Mouse (Mus musculus) spleen, adult 2 months (tissue): ENCODE measurements around the gene Msrb3. TPM values are rescaled to one million over a fixed set of nuclear protein-coding genes. Genes with fewer than 3 reads are reported as not detected.

ENCODE experiments used
- DNase-seq, 2 experiments: peaks; one replicate each; pipeline versions ENCODE4 v3.0.0 to v3.0.0-alpha.2; 2012 to 2021; ENCODE audit warnings: low spot score in 2 of 2, low read depth in 1 of 2
- H3K27ac ChIP-seq: fragments of 200-500 bp; 2 replicates; pipeline ENCODE4 v1.5.1; 2012; ENCODE audit warnings: low read length, inconsistent platforms; ENCODE audit not compliant: insufficient read depth
- H3K27me3 ChIP-seq: fragments of 200-500 bp; 2 replicates; pipeline ENCODE4 v1.6.1; 2012; ENCODE audit warnings: mild to moderate bottlenecking, moderate library complexity, low read length, inconsistent platforms; ENCODE audit not compliant: control insufficient read depth, insufficient read depth
- H3K36me3 ChIP-seq: fragments of 200-500 bp; 2 replicates; pipeline ENCODE4 v1.6.1; 2012; ENCODE audit warnings: mild to moderate bottlenecking, low read length, inconsistent platforms; ENCODE audit not compliant: control insufficient read depth, insufficient read depth
- H3K4me1 ChIP-seq: fragments of 200-500 bp; 2 replicates; pipeline ENCODE4 v1.6.1; 2011; ENCODE audit warnings: inconsistent platforms; ENCODE audit not compliant: control insufficient read depth, insufficient read depth, insufficient read length
- H3K4me3 ChIP-seq: fragments of 200-500 bp; 2 replicates; pipeline ENCODE4 v1.5.1; 2011; ENCODE audit warnings: mild to moderate bottlenecking, inconsistent platforms; ENCODE audit not compliant: insufficient read depth, insufficient read length; ENCODE audit errors: extremely low read depth
- CTCF ChIP-seq: fragments of 200-500 bp; IDR thresholded peaks from 2 replicates; pipeline ENCODE4 v1.5.1; 2011; ENCODE audit warnings: mild to moderate bottlenecking, inconsistent platforms; ENCODE audit not compliant: insufficient read depth, insufficient read length, insufficient replicate concordance; ENCODE audit errors: extremely low read depth
- POLR2A ChIP-seq: fragments of 200-500 bp; IDR thresholded peaks from 2 replicates; pipeline ENCODE4 v1.6.1; 2011; ENCODE audit warnings: low read depth, low read length, inconsistent platforms
- WGBS: fragments of 180-500 bp; shearing (Covaris S2); methylation state at CpG from one replicate; pipeline ENCODE4 v1.1.7; 2018; 5-methylcytosine and 5-hydroxymethylcytosine counted together
- polyA plus RNA-seq: library from polyadenylated mRNA; depleted of rRNA; stranded (reverse); fragments of >200 nt; gene quantifications from 2 replicates; pipeline ENCODE4 v1.2.3, GENCODE M21; 2012

The Msrb3 gene
- polyA plus RNA-seq, 1 experiment, result 4.5 TPM

GRCm38 (mm10) chr10:120827761-120828160 lies 71.1 kb downstream of the Msrb3 start:
- Histone ChIP-seq H3K27me3 (no peaks in the 10 kb centered on the region), H3K4me1 (no peaks in the 10 kb centered on the region), H3K27ac (no peak overlapping the region), H3K36me3 (no peaks in the 10 kb centered on the region), H3K4me3 (no peak overlapping the region)
- no peak for DNase-seq
- TF ChIP-seq POLR2A (no peak), CTCF (no peak)
- 91% methylated on average over 12 of the region's 12 CpGs for WGBS

- Histone ChIP-seq H3K36me3 (no peaks in the 10 kb centered on the region), H3K27me3 (no peaks in the 10 kb centered on the region), H3K4me3 (no peak overlapping the region), H3K4me1 (no peaks in the 10 kb centered on the region), H3K27ac (no peak overlapping the region)
- DNase-seq, result no peak
- TF ChIP-seq POLR2A (no peak), CTCF (no peak)
- WGBS, result 59% methylated on average over 27 of the region's 27 CpGs
These were observed 71.9 kb downstream of the Msrb3 start for GRCm38 (mm10) chr10:120826795-120827669.

GRCm38 (mm10) chr10:120826381-120826780 lies 72.5 kb downstream of the Msrb3 start:
- peak in 1 of 2 experiments; percentile 7 for DNase-seq
- Histone ChIP-seq H3K4me3 (no peak overlapping the region), H3K4me1 (no peaks in the 10 kb centered on the region), H3K27me3 (no peaks in the 10 kb centered on the region), H3K27ac (no peak overlapping the region), H3K36me3 (no peaks in the 10 kb centered on the region)
- TF ChIP-seq POLR2A (no peak), CTCF (no peak)
- WGBS, result 10% methylated on average over 7 of the region's 7 CpGs

- H3K4me3 ChIP-seq, result no peak overlapping the region
- H3K27ac ChIP-seq, result no peak overlapping the region
- 91% methylated on average over 11 of the region's 11 CpGs for WGBS
- TF ChIP-seq CTCF, result no peak
- TF ChIP-seq POLR2A, result no peak
- no peaks in the 10 kb centered on the region for H3K4me1 ChIP-seq
- H3K36me3 ChIP-seq, result no peaks in the 10 kb centered on the region
- no peaks in the 10 kb centered on the region for H3K27me3 ChIP-seq
- no peak for DNase-seq
These were observed 73.3 kb downstream of the Msrb3 start for GRCm38 (mm10) chr10:120825594-120825993.

GRCm38 (mm10) chr10:120821491-120822358 lies 77.2 kb downstream of the Msrb3 start:
- 28% methylated on average over 20 of the region's 20 CpGs for WGBS
- H3K27ac ChIP-seq, result no peak overlapping the region
- no peak overlapping the region for H3K4me3 ChIP-seq
- H3K27me3 ChIP-seq, result no peaks in the 10 kb centered on the region
- no peak for DNase-seq
- H3K36me3 ChIP-seq, result no peaks in the 10 kb centered on the region
- no peaks in the 10 kb centered on the region for H3K4me1 ChIP-seq
- TF ChIP-seq POLR2A (no peak), CTCF (no peak)

GRCm38 (mm10) chr10:120820781-120821300 lies 78.1 kb downstream of the Msrb3 start:
- Histone ChIP-seq H3K4me1 (no peaks in the 10 kb centered on the region), H3K27me3 (no peaks in the 10 kb centered on the region), H3K36me3 (no peaks in the 10 kb centered on the region), H3K27ac (no peak overlapping the region), H3K4me3 (no peak overlapping the region)
- WGBS, result 93% methylated on average over 12 of the region's 12 CpGs
- no peak for TF ChIP-seq CTCF
- no peak for TF ChIP-seq POLR2A
- DNase-seq, result no peak
